Comparison of ENCODE assay signal across 13 mouse cellular contexts in the genomic region with DNA sequence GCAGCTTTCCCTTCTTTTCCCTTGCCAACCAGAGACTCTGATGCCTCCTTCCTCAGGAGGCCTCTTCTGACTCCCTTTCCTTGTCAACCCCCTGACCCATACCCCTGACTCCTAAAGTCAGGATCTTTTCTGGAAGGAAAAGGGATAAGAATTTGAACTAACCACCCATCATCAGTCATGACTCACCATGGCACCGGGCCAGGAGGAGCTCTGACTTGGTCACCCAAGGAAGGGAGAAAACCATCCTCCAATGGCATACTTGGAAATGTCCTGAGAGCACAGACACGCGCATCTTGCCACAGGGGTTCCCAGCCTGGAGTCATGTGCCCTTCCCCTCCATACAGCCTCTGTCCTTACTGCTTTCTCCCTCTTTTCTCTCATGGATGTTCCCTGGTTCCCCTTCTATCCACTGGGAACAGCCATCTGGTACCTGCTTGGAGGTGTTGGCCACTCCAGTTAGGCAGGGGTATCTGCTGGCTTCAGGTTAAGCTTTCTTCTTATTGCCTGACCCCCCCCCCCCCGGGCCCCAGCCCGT. TPM values are rescaled to one million over a fixed set of nuclear protein-coding genes. Genes with fewer than 3 reads are reported as not detected.
DNase-seq lines count a peak whose midpoint lies in the region; ATAC-seq and TF ChIP-seq lines count a peak whose summit lies in the region.
"Had no signal": no experiment of that assay in that cellular context is flagged by ENCODE, and none has a peak within 500 bp of the region (broad histone marks: within the 10 kb centered on the region; RNA-seq: fewer than 3 reads in every experiment).

No protein-coding gene starts in this region.

- CTCF ChIA-PET in Patski (lab: Charles Lee), result interaction anchor here (0.8 to 1.5 kb wide), 2 partner anchors 8 to 10 kb away, joined by 3 read pairs; no protein-coding TSS in a partner anchor

- POLR2A ChIA-PET in Patski (lab: Charles Lee), result no interaction called here

- peak; percentile 52 for DNase-seq in gastrocnemius, postnatal 10 days
- no peak for DNase-seq in gastrocnemius, adult 8-10 months (ENCODE audit: low spot score in 2 of 2)
- peak; percentile 49 for DNase-seq in lung, postnatal 14 days
- DNase-seq in lung, postnatal 4 days, result no peak
- peak; percentile 41 for DNase-seq in Patski (ENCODE audit: low read depth, low spot score)
- no peak for DNase-seq in embryo, embryonic 9.5 days (ENCODE audit: extremely low spot score)
- DNase-seq in spleen, adult 12 weeks (ENCODE audit: low spot score), result no peak
- DNase-seq: liver; lung, adult 2 months; thymus, postnatal 25 days had no signal

- in situ Hi-C loops in Patski (cut with MboI; ENCODE audit: low pct_unique_long_range_greater_than_20kb), result no loop called here

- TF ChIP-seq CTCF in Patski (IDR thresholded peaks at IDR 0.05), result no peak

- ATAC-seq in Patski, result no peak
- ATAC-seq: CD4-positive, CD25-positive, alpha-beta regulatory T cell, adult 4 months; forebrain, embryonic 16.5 days had no signal

- H3K27me3 ChIP-seq in Patski, result no peaks in the 10 kb centered on the region
- H3K27me3 ChIP-seq: stomach, embryonic 15.5 days had no signal

RNA-seq across cellular contexts. Expression of a gene that starts 22.7 kb away (rescaled TPM):
- total RNA-seq in gastrocnemius, postnatal 10 days (2021), result 10 to 100 TPM; 58.8 to 61.3 TPM
- 100 to 1,000 TPM; 127 to 155 (median 141) TPM for total RNA-seq in gastrocnemius, adult 8-10 months (2022)
- 31.1 TPM for polyA plus RNA-seq in Patski (2021)

Comparison
In these comparisons a context has a peak if more than half of its experiments do, and no peak if none do; other contexts are left out.
1. DNase-seq: peak in gastrocnemius, postnatal 10 days (single experiment), lung, postnatal 14 days (single experiment) and Patski (single experiment); none in gastrocnemius, adult 8-10 months (0 of 2), lung, postnatal 4 days (0 of 2), embryo, embryonic 9.5 days (single experiment) and spleen, adult 12 weeks (single experiment).